Mouse (Mus musculus): ENCODE measurements around the gene Vmp1.

Vmp1 gene

DNA sequence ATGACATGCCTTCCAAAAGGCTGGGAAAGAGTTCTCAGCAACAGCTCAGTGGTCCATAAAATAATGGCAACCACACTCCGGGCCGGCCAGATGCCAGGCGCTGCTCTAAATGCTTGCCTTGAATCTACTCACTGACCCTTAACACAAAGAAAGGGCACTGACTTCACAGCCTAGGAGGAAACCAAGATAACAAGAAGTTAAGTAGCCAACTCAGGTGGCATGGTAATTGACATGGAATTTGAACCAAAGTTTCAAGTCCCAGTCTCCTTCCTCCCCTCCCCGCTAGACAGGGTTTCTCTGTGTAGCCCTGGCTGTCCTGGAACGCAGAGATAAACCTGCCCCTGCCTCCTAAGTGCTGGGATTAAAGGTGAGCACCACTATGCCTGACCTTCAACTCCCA, 4.7 kb downstream of the Vmp1 start:
- in situ Hi-C loops (cut with MboI, MseI) = loop anchor here in 1 of 2 experiments (10.0 to 25.0 kb wide), 3 partner anchors 326 to 1817 kb away; partner anchors contain the start of gene Ggnbp2

DNA sequence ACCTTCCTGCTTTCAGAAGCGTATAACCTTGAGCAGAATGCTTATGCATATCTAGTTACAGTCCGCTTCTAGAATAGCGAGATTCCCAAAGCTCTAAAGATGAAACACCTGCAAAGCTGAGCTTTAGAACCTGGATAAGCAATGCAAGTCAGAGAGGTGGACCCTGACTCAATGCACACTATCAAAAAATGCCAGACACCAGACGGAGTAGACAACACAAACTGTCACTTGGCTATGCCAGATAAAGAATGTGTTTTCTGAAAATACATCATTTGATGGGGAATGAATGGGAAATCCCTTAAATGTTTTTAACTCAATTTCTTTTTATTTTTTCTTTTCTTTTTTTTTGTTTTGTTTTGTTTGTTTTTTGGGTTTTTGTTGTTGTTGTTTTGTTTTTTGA, 8.1 kb downstream of the Vmp1 start:
- in situ Hi-C loops (cut with MboI, MseI) = loop anchor here in 1 of 2 experiments (10.0 to 25.0 kb wide), 3 partner anchors 329 to 1813 kb away; partner anchors contain the start of gene Ggnbp2

DNA sequence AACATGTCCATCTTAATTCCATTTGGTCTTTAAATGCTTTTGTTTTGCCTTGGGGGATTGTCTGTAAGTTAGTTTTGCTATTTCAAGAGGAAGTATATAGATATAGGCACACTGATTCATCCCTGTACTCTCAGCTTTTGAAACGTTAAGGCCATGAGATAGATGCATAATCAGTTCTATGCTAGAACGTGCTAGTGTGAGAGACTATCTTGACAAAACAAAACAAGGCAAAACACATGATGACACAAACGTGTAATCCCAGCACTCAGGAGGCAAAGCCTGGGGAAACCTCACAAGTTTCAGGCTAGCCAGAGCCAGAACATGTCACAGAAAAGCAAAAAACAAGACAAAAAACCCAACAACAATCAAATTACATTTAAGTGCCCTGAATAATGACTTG, 10.9 kb downstream of the Vmp1 start:
- in situ Hi-C loops (cut with MboI, MseI) = loop anchor here in 1 of 2 experiments (10.0 kb wide), 2 partner anchors 332 to 1072 kb away; no protein-coding TSS in a partner anchor

DNA sequence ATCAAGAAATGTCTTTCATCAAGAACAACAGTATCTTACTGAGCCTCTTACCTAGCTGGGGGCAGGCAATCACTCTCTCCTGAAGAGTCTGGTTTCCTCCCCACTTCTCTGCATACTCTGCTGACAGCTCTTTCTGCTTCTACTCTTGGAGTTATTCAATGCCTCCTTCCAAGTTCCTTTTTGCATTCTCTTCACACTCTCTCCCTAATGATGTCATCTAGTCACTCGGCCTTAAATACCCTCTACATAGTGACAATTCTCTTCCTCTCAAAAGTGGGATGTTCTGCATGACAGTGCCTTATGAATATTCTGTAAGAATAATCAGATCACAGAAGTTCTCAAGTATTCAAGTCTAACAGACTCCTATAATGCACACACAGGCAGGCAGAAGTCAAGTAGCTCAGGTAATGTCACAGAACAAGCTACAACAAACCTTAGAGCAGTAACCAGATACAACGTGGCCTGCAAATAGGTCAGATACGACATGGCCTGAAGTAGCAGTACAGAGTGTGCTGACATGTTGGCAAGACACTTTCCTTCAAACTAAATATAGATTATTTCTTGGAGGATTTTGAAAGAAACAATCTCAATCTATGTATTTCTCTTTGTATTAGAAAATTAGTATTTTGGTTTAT, 12.5 kb downstream of the Vmp1 start:
- in situ Hi-C loops (cut with MboI, MseI) = loop anchor here in 1 of 2 experiments (10.0 kb wide), 2 partner anchors 334 to 1074 kb away; no protein-coding TSS in a partner anchor

DNA sequence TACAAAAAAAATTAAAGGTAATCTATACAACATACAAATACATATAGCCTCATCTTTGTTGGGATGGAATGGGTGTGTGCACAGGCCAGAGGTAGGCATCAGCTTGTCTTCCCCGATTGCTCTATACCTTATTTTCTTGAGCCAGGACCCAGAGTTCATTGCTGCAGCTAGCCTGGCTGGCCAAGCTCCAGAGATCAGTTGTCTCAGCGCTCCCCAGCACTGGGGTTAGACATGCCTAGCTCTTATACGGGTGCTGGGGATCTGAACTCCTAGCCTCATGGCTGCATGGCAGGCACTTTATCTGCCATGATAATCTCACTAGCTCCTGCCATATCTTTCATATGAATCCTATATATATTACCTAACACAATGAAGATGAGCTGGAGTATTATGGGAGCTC, 15.5 kb downstream of the Vmp1 start:
- in situ Hi-C loops (cut with MboI, MseI) = loop anchor here in 1 of 2 experiments (10.0 kb wide), 1 partner anchor 53 kb away; no protein-coding TSS in a partner anchor

DNA sequence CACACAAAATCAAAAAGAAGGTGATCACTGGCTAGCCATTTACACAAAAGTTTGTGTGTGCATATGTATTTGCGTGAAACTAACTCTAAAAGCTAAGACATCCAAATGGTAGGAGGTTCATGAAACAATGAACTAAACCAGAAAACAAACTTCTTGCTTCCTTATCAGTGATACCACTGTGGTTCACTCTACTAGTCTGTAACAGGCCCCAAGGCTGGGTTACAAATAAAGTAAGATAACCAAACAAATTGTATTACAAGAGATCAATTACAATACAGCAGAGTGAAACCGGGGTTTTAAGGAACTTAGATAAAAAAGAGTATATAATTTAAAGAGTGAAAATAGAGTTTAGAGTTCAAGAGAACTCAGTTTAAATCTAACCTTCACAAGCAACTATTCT, 16.1 kb downstream of the Vmp1 start:
- in situ Hi-C loops (cut with MboI, MseI) = loop anchor here in 1 of 2 experiments (10.0 kb wide), 1 partner anchor 53 kb away; no protein-coding TSS in a partner anchor

DNA sequence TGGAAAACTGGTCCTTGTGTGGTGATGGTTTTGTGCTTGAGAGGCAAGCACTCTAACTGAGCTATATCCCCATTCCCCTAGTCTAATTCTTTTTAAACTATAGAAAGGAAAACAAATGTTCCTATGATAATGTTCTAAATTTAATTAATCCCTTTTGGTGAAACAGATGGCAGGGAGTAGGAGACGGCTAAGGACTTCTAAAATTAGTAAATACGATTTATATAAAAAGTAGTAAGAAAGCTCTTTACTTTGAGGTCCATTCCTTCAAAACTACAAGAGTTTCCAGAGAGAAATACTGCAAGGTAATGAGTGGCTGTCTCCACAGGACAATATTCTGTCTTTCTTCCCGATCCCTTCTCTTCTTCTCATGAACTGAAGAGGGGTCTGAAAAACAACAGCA, 19.2 kb downstream of the Vmp1 start:
- in situ Hi-C loops (cut with MboI, MseI) = loop anchor here in 1 of 2 experiments (10.0 kb wide), 1 partner anchor 50 kb away; no protein-coding TSS in a partner anchor

DNA sequence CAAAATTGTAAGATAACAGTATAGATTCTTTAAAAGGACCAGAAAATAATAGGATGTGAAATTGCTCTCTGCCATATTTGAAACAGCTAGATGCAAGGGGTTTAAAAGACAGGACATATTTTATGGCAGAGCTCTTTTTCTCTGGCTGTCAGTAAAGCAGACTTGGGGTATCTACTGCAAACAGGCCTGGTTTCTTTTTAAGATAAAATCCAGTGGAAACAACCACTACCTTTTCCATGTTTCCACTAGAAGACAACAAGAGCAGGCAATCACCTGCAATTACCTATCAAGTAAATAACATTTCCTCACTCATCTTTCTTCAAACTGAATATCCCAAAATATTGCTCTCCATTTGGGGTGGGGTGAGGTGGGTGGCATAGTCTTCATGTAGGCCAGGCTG, 19.7 kb downstream of the Vmp1 start:
- in situ Hi-C loops (cut with MboI, MseI) = loop anchor here in 1 of 2 experiments (10.0 kb wide), 1 partner anchor 49 kb away; no protein-coding TSS in a partner anchor

DNA sequence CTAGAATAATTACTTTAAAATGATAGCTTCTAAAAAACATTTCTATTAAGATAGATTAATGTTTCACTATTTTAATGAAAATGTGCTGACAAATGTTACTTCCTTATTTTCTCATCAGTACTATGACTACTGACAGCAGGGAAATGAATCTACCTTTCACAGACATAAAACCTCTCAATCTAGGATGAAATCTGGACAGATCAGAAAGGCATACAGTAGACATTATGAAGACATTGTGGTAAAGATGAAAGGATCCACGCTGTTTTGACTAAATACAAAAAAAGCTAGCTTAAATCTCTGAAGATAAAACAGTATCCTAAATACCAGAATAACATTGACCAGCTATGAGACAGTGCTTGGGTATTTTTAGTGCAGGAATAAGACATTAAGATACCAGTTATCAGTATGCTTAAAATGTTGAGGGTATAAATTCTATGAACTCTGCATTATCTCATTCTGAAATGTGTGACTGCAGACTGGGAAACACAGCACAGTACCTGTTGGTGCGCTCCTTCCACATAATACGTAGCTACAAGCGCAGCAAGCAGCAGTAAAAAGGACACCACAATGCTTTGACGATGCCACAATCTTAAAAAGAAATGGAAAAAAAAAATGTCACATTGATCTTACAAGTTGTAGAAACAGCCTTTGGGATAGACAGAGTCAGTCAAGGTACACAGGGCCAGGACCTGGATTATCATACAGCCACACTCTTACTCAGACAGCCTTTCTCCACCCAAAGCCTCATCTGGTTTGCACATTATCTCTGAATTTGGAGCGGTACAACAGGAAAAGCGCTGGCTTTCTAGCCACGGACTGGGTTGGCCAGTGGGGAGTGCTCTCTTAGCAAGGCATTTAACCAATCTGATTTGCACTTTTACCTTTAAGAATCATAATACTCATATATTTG, 20.4 kb downstream of the Vmp1 start:
- in situ Hi-C loops (cut with MboI, MseI) = loop anchor here in 1 of 2 experiments (10.0 kb wide), 1 partner anchor 48 kb away; no protein-coding TSS in a partner anchor

DNA sequence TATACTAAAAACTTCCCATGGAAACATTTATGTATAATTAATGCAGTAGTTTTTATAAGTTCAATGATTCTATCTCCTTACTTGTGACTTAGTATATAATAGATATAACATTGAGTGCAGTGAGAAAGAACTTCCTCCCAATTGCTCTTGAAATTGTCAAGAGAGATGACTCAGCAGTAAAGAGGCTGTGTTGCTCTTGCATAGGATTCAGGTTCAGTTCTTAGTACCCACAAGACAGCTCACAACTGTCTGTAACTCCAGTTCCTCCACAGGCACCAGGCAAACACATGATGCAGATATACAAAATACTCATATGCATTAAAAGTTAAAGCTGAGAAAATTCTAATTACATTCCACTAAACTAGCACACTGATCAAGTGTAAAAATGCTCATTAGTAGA, 25.8 kb downstream of the Vmp1 start:
- in situ Hi-C loops (cut with MboI, MseI) = loop anchor here (5.0 kb wide), 2 partner anchors 91 to 101 kb away; no protein-coding TSS in a partner anchor

DNA sequence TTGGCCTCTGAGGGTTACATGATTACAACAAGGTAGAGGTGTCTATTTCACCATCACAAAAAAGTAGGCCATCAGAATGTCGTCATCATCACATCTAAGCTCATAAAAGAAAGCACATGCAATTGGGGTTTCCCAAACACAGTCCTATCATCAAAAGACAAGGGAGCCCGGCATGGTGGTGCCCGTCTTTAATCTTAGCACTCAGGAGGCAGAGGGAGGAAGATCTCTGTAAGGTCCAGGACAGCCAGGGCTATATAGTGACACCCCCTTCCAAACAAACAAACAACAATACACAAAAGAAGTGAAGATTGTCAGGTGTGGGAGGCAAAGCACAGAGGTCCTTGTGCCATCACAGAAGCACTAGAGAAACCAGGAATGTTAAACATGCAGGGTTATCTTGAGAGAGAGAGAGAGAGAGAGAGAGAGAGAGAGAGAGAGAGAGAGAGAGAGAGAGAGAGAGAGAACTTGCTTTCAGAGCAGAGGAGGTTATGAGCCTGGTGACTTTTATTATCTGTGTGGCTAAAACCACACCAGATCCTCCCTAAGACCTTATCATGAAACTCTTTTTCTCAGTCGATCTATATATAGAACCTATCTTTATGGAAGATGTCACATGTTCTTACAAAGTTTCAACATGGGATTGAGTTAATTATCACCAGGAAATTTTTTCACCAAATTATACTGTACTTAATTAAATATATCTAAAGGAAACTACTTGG, 26.6 kb downstream of the Vmp1 start:
- in situ Hi-C loops (cut with MboI, MseI) = loop anchor here (5.0 kb wide), 2 partner anchors 90 to 100 kb away; no protein-coding TSS in a partner anchor

DNA sequence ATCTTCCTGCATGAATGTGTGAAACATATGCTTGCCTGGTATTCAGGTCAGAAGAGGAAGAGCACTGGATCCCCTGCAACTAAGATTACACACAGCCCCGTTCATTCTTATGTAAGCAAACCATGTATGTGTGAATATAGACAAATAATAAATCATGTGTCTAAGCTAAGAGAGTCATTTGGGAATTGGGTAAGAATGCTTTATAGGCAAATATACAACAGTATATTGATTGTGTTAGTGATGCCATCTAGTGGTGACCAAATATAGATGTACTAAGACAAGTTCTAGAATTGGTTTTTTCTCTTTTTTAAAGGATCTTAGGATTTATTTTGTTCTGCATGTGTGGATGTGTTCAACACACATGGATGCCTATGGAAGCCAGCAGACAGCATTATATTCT, 28.0 kb downstream of the Vmp1 start:
- in situ Hi-C loops (cut with MboI, MseI) = loop anchor here (5.0 kb wide), 2 partner anchors 88 to 98 kb away; no protein-coding TSS in a partner anchor

DNA sequence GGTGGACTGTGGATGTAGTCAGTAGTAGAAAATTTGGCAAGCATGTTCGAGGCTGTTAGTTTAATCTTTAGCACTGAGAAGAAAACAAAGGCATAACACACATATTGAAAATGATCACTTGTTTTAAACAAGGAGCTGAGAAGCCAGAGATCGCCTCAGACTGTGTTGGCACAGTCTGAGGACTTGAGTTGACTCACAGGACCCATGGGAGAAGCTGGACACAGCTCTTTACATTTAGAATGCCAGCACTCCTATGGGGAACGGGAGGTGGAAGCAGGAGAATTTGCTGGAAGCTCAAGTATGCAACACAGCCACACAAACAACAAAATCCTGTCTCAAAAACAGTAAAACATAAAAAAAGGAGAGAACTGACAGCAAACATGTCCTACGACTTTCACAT, 29.5 kb downstream of the Vmp1 start:
- in situ Hi-C loops (cut with MboI, MseI) = no loop called here

DNA sequence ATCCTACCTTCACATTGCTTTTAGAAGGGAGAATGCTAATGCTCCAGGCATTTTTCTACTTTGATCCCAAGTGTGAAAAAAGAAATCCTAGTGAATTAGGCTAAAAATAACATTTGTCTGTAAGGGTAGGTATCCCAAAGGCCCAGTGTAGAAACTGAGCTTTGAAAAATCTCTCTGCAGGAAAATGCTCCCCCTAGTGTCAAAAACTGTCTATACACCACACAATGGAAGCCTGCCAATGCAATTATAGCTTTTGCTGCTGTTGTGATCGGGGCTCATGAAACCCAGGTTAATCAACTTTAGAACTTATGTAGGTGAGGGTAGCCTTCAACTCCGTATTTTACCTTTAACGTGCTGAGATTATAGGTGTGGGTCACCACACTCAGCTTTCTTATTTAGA, 30.2 kb downstream of the Vmp1 start:
- in situ Hi-C loops (cut with MboI, MseI) = no loop called here

DNA sequence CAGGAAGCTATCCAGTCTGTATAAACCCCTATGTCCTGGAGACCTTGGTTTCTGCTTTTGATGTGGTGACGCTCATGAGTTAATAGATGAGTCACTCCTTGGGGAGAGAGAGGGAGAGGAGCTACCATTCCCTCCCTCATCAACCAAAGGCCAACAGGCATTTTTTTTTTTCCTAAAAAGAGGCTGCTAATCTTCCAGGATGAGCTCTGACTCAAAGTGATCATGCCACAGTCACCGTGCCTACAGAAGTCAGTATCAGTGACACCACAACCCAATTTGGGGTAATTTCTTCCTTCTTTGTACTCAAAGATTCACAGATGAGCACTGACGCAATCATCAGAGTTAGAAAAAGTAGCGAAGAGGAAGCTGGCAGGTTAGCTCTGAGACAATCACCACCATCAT, 31.1 kb downstream of the Vmp1 start:
- in situ Hi-C loops (cut with MboI, MseI) = no loop called here

DNA sequence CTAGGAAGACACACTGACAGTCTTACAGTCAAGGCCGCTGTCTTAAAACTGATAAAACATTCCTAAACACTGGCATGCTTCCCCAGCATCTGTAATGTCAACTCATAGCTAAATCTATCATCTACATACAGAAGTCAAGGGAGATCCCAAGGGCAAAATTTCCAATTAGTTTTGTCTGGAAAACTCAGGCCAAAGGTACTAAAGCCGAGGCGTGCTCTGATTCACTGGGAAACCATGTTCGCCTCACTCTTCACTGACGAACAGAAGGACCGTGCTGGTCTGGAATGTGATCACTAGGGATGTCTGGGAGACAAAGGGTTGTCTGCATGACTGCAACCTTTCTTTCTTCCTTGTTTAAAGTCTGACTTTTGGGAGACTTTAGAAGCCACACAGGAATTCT, 33.0 kb downstream of the Vmp1 start:
- in situ Hi-C loops (cut with MboI, MseI) = no loop called here

DNA sequence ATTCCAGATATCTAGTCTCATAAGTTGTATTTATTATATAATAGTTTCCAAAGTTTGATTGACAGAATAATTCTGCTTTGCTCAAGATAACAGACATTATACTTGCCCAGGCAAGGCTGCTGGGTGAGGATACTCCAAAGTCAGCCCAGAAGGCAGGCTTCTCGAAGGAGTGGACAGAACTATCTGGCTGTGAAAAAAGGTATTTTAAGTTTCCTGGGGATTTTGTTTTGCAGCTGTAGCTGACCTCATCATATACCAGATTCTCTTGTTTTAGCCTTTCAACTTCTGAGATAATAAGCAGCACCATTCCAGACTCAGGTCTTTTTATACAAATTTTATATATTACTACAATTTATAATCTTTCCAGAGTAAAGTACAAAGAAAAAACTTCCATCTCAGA, 34.1 kb downstream of the Vmp1 start:
- in situ Hi-C loops (cut with MboI, MseI) = no loop called here

DNA sequence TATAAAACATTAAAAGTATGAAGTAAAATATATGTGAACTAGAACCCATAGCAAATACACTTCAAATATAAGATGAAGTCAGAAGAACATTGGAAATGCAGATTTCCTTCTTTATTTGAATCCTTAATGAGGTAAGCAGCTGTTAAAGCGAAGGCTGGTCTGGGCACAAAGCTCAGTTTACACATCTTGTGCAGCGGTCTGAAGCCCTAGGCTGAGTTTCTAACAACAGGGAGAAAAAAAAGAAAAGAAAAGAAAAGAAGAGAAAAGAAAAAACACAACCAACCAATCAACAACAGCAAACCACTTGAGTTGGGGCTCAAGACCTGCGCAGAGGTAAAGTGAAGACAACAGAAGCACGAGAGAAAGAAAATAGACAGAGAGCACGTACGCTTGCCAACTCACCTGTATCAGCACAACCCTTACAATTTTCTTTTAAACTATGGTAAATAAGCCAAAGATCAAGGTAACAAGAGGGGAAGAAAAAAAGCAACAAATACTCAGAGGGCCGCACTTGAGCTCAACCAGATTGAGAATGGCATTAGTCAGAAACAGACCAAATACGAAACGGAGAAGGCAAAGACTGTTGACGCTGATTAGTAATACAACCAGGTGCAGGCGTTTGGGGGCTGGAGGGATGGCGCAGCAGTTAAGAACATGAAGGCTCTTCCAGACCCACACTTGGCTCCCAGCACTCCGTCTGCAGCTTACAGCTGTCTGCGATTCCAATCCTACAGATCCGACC, 35.8 kb downstream of the Vmp1 start:
- in situ Hi-C loops (cut with MboI, MseI) = no loop called here

DNA sequence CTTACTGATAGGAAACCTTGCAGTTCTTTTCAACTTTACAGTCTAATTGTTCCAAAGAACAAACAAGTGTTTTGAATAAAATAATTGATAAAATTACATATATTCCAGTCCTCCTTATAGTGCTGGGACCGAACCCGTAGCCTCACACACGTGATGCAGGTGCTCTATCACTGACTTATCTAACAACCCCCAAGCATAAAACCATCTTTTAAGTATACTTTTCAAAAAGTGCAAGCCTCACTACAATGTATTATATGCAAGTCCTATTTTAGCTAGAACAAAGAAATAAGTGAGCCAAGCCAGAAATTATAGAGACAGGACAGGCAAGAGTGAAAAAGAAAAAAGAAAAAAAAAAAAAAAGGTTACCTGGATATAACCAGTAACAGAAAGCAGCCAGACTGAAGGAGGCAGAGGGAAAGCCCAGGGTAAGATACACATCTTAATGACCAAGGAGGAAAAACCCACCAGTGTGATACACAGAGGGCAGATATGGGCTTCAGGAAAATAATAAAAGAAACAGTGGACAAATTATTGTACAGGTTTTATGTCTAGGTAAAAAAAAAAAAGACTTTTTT, 36.7 kb downstream of the Vmp1 start:
- in situ Hi-C loops (cut with MboI, MseI) = no loop called here

DNA sequence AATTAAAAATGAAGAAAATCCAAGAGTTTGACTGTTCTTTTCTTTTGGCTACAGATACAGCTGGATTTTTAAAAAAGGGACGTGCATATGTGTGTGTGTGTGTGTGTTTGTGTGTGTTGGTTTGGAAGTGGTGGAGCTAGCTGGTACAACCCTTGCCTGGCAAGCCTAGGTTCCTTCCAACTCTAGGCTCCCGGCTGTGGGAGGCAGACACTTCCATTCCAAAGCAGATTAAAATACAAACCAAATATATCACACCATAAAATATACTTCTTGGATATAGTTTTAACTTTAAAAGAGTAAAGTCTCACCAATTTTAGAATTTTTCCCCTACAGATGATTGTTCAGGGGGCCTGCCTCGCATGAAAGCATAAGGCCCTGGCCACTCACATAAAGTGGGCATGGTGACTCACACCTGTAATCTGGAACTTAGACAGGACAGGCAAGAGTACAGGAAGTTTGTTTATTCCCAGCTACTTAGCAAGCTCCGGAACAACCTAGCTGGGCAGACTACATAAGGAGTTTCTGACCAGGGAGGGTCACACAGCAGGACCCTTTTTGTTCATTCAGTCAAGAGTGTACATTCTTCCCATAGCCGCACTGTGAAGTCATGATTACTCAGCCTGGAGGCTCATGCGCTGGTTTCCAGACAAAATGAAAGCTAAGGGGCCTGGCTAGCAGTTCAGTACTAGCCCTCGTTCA, 37.4 kb downstream of the Vmp1 start:
- in situ Hi-C loops (cut with MboI, MseI) = no loop called here
